Mouse (Mus musculus): ENCODE measurements at regions not wholly inside any gene's neighbourhood (a gene's known extent, or its start where the extent isn't known, plus 50 kb on each side); places are given as distances from the start of the nearest gene placed in this dataset.

DNA sequence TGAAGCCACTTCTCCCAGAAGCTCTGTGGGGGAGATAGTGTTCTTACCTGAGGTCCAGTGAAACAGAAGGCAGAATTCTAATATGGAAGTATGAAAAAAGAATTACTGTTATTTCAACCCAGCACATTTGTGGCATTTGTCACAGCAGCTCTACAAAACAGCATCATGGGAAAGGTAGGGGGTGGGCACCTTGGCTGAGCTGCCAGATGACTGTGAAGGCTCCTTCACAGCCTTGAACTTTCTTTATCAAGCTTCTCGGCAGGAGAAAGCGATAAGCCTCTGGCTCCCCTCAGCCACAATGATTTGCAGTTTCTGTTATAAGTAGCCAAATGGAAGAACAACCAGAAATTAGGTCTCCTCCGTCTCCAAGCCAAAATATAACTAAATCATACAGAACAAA is 249.5 kb downstream of the Spry2 start:
- no peak for DNase-seq (ENCODE audit: extremely low spot score in 1 of 2, low spot score in 1 of 2)

GRCm38 (mm10) chr14:105644428-105644827 is 252.2 kb downstream of the Spry2 start:
- DNase-seq (ENCODE audit: extremely low spot score in 1 of 2, low spot score in 1 of 2) = no peak

- DNase-seq (ENCODE audit: extremely low spot score in 1 of 2, low spot score in 1 of 2) = no peak
These were observed 253.2 kb downstream of the Spry2 start for GRCm38 (mm10) chr14:105643285-105643957.

DNA sequence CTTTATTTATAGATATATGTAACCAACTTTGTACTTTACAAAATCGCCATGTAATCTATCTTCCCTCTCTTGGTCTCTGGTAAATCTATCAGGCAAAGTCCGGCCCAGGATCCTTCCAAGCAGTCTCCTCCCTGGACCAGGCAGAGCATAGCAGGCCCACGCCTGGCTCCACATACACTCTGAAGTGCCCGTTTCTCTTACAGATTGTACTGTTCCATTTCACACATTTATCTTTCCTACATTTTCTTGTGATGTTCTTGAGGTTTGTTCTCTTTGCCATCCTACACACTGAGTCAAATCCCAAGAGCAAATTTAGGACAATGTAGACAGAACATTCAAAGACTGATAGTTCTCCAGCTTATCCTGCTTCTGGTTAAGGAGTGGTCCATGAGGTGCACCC is 264.3 kb downstream of the Spry2 start:
- DNase-seq (ENCODE audit: extremely low spot score in 1 of 2, low spot score in 1 of 2) = peak in 1 of 2 experiments; percentile 47

DNA sequence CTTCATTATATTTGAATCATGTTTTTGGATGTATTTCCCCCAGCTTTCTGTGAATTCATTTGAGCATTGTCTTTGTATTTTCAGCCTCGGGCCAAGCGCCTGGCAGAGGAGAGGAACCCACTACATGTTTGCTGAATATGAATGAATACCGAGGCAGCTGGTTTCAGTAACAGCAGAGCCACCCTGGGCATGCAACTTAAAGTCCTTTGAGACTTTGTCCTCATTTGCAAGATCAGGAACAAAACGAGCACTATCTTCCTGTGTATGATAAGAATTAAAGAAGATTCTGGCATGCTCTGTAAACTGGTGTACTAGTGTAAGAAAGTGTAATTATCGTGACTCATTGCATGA is 265.0 kb downstream of the Spry2 start:
- DNase-seq (ENCODE audit: extremely low spot score in 1 of 2, low spot score in 1 of 2) = peak in 1 of 2 experiments; percentile 58

GRCm38 (mm10) chr14:105630867-105631680 is 265.5 kb downstream of the Spry2 start:
- DNase-seq (ENCODE audit: extremely low spot score in 1 of 2, low spot score in 1 of 2) = peak; percentile 89 to 91

DNA sequence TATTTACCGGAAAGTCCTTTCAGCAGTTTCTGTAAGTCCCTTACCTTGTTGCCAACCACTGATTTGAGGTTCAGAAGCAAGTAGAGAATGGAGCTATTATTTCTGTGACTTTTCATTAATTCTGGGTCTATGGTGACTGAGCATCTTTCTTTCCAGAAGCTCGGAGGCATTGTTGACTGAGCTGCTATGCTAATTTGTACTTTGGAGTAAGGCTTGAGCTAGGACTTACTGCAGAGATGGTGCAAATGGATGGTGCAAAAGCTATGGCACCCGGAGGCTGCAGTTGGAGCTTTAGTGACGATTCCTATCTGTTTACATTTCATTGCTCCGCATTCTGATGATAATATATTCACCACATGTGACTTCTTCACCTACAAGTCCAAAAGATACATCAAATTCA is 266.2 kb downstream of the Spry2 start:
- peak in 1 of 2 experiments; percentile 18 for DNase-seq (ENCODE audit: extremely low spot score in 1 of 2, low spot score in 1 of 2)

DNA sequence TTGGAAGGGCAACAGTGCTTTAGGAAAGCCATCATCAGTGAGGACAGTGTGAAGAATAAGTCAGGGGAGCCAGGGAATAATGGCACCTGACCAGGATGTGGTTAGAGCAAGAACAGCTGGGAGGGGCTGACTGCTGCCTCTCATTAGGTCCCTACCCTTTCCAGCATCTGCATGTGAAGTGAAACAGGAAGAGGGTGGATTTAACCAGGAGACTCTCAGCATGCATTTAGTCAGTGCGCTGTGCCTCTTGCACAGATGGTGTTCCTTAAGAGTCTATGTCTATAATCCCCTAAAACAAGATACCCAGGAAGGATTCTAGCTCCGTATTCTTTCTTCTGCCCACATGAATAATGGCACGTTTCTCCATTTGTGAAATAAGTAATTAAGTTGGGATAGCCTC is 267.9 kb downstream of the Spry2 start:
- no peak for DNase-seq (ENCODE audit: extremely low spot score in 1 of 2, low spot score in 1 of 2)

DNA sequence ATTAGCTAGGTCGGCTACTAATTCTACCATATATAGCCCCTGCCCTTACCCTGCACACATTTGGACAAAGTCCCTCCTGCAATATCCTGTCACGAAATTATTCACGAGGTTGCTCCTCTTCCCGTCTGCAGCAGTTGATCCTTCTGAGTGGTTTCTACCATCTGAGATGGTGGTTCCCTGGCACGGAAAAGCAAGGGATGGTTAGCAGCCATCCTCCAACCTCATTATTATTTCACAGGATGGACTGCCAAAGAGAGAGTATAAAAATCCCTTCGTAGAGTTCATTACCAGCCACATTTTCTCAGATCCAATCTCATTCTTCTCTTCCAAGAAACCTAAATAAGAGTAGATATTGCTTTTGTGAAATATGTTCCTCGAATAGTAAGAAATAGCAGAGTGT is 272.2 kb downstream of the Spry2 start:
- DNase-seq (ENCODE audit: extremely low spot score in 1 of 2, low spot score in 1 of 2) = no peak

DNA sequence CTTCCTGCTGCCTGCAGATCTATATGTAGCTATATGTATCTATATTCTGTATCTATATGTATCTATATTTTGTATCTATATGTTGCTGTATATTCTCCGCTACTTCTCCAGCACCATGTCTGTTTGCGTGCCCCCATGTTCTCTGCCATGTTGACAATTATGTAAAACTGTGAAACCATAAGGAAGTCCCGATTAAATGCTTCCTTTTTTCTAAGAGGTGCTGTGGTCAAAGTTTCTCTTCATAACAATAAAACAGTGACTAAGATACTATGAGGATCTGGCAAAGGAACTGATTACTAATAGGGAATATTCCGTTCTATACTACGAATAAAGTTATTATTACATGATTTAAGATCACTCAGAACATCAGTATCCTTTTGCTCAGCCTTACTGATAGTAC is 274.5 kb downstream of the Spry2 start:
- no peak for DNase-seq (ENCODE audit: extremely low spot score in 1 of 2, low spot score in 1 of 2)

DNA sequence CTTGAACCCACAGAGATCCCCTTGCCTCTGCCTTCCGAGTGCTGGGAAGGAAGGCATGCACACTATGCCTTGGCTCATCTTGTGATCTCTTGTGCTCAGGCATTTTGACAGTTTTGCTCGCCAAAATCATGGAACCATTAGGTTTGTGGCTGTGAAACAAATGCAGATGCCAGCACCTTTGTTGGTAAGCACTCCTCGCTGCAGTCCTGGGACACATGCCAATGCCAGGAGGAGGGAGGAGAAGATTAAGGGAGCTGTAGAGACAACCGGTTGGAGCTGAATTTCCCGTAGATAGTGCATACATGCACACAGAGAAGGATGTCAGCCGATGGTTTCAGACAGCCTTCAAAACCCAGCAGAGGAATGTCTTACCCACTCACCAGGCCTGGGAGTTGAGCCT is 275.5 kb downstream of the Spry2 start:
- DNase-seq (ENCODE audit: extremely low spot score in 1 of 2, low spot score in 1 of 2) = no peak

GRCm38 (mm10) chr14:105619449-105619848 is 277.2 kb downstream of the Spry2 start:
- no peak for DNase-seq (ENCODE audit: extremely low spot score in 1 of 2, low spot score in 1 of 2)

DNA sequence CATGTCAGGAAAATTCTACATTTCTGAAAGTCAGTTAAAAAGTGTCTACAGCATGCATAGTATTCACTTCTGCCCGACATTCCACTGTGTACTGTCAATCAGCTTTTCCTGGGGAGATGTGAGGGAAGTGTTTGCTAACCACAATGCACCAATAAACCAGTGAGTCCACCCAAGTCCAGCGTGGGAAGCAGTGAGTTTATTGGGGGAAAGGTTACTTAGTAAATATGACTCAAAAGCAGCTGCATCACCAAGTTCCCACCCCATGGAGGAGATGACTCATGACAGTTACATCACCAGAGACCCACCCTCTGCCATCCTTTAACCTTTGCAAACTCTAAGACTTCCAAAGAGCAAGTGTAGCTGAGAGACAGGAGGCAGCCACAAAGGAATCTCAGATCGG is 280.9 kb downstream of the Spry2 start:
- no peak for DNase-seq (ENCODE audit: extremely low spot score in 1 of 2, low spot score in 1 of 2)

DNA sequence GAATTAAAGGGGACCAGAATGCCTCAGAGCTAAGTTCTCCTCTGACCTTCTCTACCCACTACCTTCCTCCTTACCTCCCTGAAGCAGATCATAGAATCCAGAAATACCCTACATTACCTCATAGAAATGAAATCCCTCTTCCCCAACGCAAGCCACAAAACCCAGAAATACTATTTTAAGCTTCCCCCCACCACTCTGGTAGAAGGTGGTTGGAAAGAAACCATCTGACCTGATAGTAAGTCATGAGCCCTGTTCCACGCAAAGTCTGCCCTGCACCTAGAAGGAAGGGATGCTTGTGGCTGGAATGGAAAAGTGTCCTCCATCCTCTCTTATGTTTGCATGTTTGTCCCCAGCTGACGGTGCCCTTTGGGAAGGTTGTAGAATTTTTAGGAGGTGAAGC is 283.8 kb downstream of the Spry2 start:
- no peak for DNase-seq (ENCODE audit: extremely low spot score in 1 of 2, low spot score in 1 of 2)

DNA sequence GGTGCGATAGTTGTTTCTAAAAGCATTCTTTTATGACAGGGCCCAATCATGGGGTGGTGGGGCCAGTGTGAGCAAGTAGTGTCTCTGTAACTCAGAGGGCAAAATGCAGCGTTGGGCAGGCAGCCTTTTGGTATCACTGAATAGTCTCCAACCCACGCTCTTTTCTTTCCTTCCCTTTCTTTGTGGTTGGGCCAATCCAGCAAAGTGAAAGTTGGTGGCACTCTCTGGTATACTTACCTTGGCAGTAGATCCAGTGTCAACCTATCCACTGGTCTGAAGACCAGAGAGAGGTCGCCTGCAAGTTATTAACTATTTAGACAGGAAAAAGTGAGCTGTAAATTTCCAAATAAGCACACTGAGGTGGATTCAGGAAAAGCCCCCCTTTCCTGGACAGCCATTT is 287.8 kb downstream of the Spry2 start:
- DNase-seq (ENCODE audit: extremely low spot score in 1 of 2, low spot score in 1 of 2) = no peak

DNA sequence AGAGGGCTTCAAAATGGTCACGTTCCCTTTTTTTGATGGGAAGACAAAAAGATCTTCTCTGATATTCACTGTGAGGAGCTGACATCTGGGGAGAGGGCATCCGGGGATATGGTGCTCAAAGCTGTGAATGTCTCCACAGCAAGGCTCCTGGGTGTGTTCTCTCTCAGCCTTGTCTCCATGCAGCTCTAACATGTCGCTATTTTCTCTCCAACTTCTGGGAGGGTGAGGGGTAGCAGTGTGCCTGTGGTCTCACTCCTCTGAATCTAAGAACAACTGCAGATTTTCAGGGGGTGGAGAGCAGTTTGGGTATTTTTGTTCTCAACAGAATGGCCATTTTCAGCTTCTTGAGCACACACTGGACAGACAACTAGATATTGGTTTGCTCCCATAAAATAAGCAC is 290.1 kb downstream of the Spry2 start:
- DNase-seq (ENCODE audit: extremely low spot score in 1 of 2, low spot score in 1 of 2) = no peak

DNA sequence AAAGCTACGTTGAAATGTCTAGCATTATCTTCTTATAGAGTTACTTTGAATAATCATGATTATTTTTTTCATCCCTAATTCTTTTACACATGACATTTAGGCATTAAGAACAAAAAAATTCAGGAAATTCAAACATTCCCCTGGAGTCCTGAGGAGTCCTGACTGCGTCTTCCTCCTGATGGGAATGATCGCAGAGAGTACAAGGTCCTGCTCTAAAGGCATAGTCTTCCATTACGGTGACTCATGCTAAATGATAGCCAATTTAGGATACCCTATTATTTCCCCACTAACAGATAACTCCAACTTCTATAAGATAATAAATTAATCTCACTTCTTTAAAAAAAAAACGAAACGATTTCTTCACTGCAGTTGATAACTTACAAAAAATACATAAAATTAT is 292.2 kb downstream of the Spry2 start:
- no peak for DNase-seq (ENCODE audit: extremely low spot score in 1 of 2, low spot score in 1 of 2)

GRCm38 (mm10) chr14:105603047-105603461 is 293.6 kb downstream of the Spry2 start:
- DNase-seq (ENCODE audit: extremely low spot score in 1 of 2, low spot score in 1 of 2) = peak; percentile 60 to 64

- peak in 1 of 2 experiments; percentile 52 for DNase-seq (ENCODE audit: extremely low spot score in 1 of 2, low spot score in 1 of 2)
These were observed 296.8 kb downstream of the Spry2 start for GRCm38 (mm10) chr14:105599550-105600453.

DNA sequence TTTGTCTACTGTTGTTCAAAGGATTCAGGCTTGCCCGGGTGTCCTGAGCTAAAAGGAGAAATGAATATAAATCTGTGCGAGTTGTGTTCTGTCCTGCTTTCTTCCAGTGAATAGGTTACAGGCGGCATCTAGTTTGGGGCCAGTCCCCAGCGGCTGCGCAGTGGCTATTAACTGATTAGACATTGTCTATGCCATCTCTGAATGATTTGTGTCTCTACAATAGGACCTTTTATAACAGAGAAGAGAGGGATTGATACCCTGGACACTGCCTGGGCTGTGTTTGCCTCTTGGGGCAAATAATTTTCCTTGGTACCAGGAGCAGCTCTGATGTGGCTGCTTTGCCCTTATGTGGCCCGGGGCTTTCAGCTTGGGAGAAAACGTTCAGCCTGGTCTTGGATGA is 306.9 kb downstream of the Spry2 start:
- peak; percentile 21 to 32 for DNase-seq (ENCODE audit: extremely low spot score in 1 of 2, low spot score in 1 of 2)

DNA sequence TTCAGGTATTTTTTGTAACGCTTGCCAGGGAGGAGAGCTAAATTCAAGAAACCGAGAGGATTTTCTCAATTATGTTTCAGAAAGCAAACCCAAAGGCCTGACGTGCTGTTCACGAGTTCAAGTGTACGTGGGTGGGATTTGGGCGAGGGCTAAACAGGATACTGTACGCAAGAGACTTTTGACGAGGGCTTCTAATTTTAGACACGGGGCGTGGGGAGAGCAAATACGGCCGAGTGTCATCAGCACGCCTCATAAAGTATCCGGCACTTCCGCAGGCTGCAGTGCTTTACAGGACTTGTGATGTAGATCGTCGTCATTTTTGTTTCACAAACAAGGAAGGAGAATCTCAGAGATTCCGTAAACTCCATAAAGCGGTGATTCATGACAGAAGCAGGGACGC is 307.4 kb downstream of the Spry2 start:
- DNase-seq (ENCODE audit: extremely low spot score in 1 of 2, low spot score in 1 of 2) = no peak

All from frontal cortex, adult 2 months (tissue).